Mouse (Mus musculus) ES-Bruce4 (cell line): Measurements from ENCODE around the gene Mitd1. TPM values are rescaled to one million over a fixed set of nuclear protein-coding genes. Genes with fewer than 3 reads are reported as not detected.

ENCODE experiments used
- H3K27ac ChIP-seq: 2 replicates; pipeline ENCODE4 v1.5.1; 2012; ENCODE audit warnings: low read length, inconsistent platforms; ENCODE audit not compliant: insufficient read depth
- H3K27me3 ChIP-seq: 2 replicates; pipeline ENCODE4 v1.6.1; 2012; ENCODE audit warnings: mild to moderate bottlenecking, low read length, inconsistent platforms; ENCODE audit not compliant: control insufficient read depth, poor library complexity, insufficient read depth, severe bottlenecking
- H3K36me3 ChIP-seq: 2 replicates; pipeline ENCODE4 v1.6.1; 2012; ENCODE audit warnings: inconsistent platforms, mild to moderate bottlenecking, low read length, moderate library complexity; ENCODE audit not compliant: control insufficient read depth, poor library complexity, insufficient read depth, severe bottlenecking
- H3K4me1 ChIP-seq: one replicate; pipeline ENCODE4 v1.8.1; 2011; ENCODE audit warnings: low read length; ENCODE audit not compliant: control insufficient read depth, insufficient read depth
- H3K4me3 ChIP-seq: 2 replicates; pipeline ENCODE4 v1.5.1; 2011; ENCODE audit warnings: low read depth, mild to moderate bottlenecking, low read length
- H3K9ac ChIP-seq: 2 replicates; pipeline ENCODE4 v1.6.1; 2012; ENCODE audit warnings: low read depth, mild to moderate bottlenecking, inconsistent platforms; ENCODE audit not compliant: poor library complexity, severe bottlenecking
- H3K9me3 ChIP-seq: replicated peaks from 2 replicates; pipeline ENCODE4 v1.6.1; 2012; ENCODE audit warnings: mild to moderate bottlenecking, low read length, inconsistent platforms; ENCODE audit not compliant: control insufficient read depth, poor library complexity, insufficient read depth, severe bottlenecking
- CTCF ChIP-seq: IDR thresholded peaks from one replicate; pipeline ENCODE4 v1.8.1; 2011; ENCODE audit warnings: low read depth, low read length
- EP300 ChIP-seq: IDR thresholded peaks from 2 replicates; pipeline ENCODE4 v1.6.1; 2011; ENCODE audit warnings: low read depth, low read length; ENCODE audit not compliant: insufficient read depth
- POLR2A ChIP-seq: IDR thresholded peaks from one replicate; pipeline ENCODE4 v1.8.1; 2011; ENCODE audit warnings: low read length; ENCODE audit not compliant: insufficient read depth
- polyA plus RNA-seq: library from polyadenylated mRNA; stranded (reverse); fragments of >200 nt; gene quantifications from 2 replicates; pipeline ENCODE4 v1.2.4, GENCODE M21; 2011; ENCODE audit warnings: low read depth; ENCODE audit not compliant: missing spikeins, insufficient read depth, insufficient read length

Mitd1 gene
- polyA plus RNA-seq, 1 experiment = 38.7 TPM

- no peaks in the 10 kb centered on the region for H3K9me3 ChIP-seq
- H3K4me3 ChIP-seq = peak within 1 kb of the TSS; percentile 87
- H3K27ac ChIP-seq = 0 out of 2 replicates have a peak within 1 kb of the TSS, but pooled peaks have one; percentile 14
- no peaks in the 10 kb centered on the region for H3K36me3 ChIP-seq
- H3K27me3 ChIP-seq = no peaks in the 10 kb centered on the region
- H3K4me1 ChIP-seq = no peaks in the 10 kb centered on the region
- TF ChIP-seq CTCF (no peak), EP300 (no peak), POLR2A (no peak)
- peak within 1 kb of the TSS; percentile 68 for H3K9ac ChIP-seq
These were observed 23.9 kb downstream of the Mitd1 start, which contains the start of gene Tsga10 for GRCm38 (mm10) chr1:37866286-37866685. TSS of gene Tsga10 (minus strand) at chr1:37866429.

- Histone ChIP-seq H3K36me3 (no peaks in the 10 kb centered on the region), H3K9ac (peak overlapping the region; percentile 68), H3K4me3 (peak overlapping the region; percentile 87), H3K4me1 (no peaks in the 10 kb centered on the region), H3K27me3 (no peaks in the 10 kb centered on the region), H3K27ac (0 out of 2 replicates have a peak overlapping the region, but pooled peaks have one; percentile 14), H3K9me3 (no peaks in the 10 kb centered on the region)
- no peak for TF ChIP-seq CTCF
- TF ChIP-seq POLR2A = no peak
- no peak for TF ChIP-seq EP300
These were observed 24.6 kb downstream of the Mitd1 start for GRCm38 (mm10) chr1:37865401-37866215.

GRCm38 (mm10) chr1:37864511-37865400, 25.5 kb downstream of the Mitd1 start:
- TF ChIP-seq EP300 (no peak), POLR2A (no peak), CTCF (no peak)
- Histone ChIP-seq H3K9ac (peak overlapping the region; percentile 68), H3K4me1 (no peaks in the 10 kb centered on the region), H3K4me3 (peak overlapping the region; percentile 87), H3K27me3 (no peaks in the 10 kb centered on the region), H3K36me3 (no peaks in the 10 kb centered on the region), H3K27ac (peak overlapping the region; percentile 29; the same call in 1 of the 2 replicates), H3K9me3 (no peaks in the 10 kb centered on the region)

GRCm38 (mm10) chr1:37850696-37851095, 39.5 kb downstream of the Mitd1 start:
- Histone ChIP-seq H3K36me3 (no peaks in the 10 kb centered on the region), H3K27me3 (no peaks in the 10 kb centered on the region), H3K27ac (no peak overlapping the region), H3K4me3 (no peak overlapping the region), H3K4me1 (no peaks in the 10 kb centered on the region), H3K9me3 (no peaks in the 10 kb centered on the region), H3K9ac (no peak overlapping the region)
- TF ChIP-seq CTCF = no peak
- TF ChIP-seq POLR2A = no peak
- no peak for TF ChIP-seq EP300

- Histone ChIP-seq H3K4me3 (no peak overlapping the region), H3K27ac (no peak overlapping the region), H3K27me3 (no peaks in the 10 kb centered on the region), H3K9ac (no peak overlapping the region), H3K9me3 (no peaks in the 10 kb centered on the region), H3K36me3 (no peaks in the 10 kb centered on the region), H3K4me1 (no peaks in the 10 kb centered on the region)
- no peak for TF ChIP-seq CTCF
- no peak for TF ChIP-seq EP300
- no peak for TF ChIP-seq POLR2A
These were observed 43.3 kb downstream of the Mitd1 start for GRCm38 (mm10) chr1:37846878-37847277.
